Mouse (Mus musculus) C2C12 (cell line): ENCODE measurements around the gene Cd274.

Experiments used
- CTCF ChIP-seq: IDR thresholded peaks from one replicate; pipeline ENCODE4 v1.5.1; 2011; ENCODE audit not compliant: control insufficient read depth, insufficient read depth, insufficient read length
- MAX ChIP-seq: IDR thresholded peaks from one replicate; pipeline ENCODE4 v1.6.1; 2011; ENCODE audit warnings: mild to moderate bottlenecking, control low read depth
- MYOG ChIP-seq: IDR thresholded peaks from one replicate; pipeline ENCODE4 v1.6.1; 2011; ENCODE audit not compliant: control insufficient read depth, insufficient read length; ENCODE audit errors: extremely low read depth

DNA sequence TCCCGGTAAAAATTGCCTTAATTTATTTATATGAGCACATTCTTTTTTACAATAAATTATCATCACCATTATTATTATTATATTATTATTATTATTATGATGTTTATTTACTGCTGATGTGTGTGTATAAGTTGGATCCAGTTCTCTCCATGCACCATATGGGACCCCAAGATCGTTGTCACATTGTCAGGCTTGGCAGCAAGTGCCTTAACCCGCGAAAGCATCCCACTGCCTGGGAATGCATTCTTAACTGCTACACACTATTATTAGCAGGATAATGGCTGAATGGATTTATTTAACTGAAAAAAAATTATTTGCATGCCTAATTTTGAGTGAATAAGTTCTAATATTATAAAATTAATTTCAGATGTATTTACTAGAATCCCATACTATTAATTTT, 40.9 kb upstream of the Cd274 start:
- TF ChIP-seq CTCF (no peak), MYOG (no peak), MAX (no peak)
